Mouse (Mus musculus) embryonic facial prominence, embryonic 10.5 days (tissue): Measurements from ENCODE around the gene Olfr741. TPM values are rescaled to one million over a fixed set of nuclear protein-coding genes. Genes with fewer than 3 reads are reported as not detected.

Experiments
- DNase-seq: peaks from one replicate; pipeline ENCODE4 v3.0.0-alpha.2; 2017; ENCODE audit warnings: low spot score
- H3K27ac ChIP-seq: fragments of 300-500 bp; sonication (generic); replicated peaks from 2 replicates; pipeline ENCODE4 v1.5.1; 2016; ENCODE audit warnings: mild to moderate bottlenecking
- H3K27me3 ChIP-seq: fragments of 300-500 bp; sonication (generic); replicated peaks from 2 replicates; pipeline ENCODE4 v1.6.1; 2016; ENCODE audit warnings: low read depth, mild to moderate bottlenecking; ENCODE audit not compliant: poor library complexity, severe bottlenecking
- H3K36me3 ChIP-seq: fragments of 300-500 bp; sonication (generic); replicated peaks from 2 replicates; pipeline ENCODE4 v1.6.1; 2016; ENCODE audit warnings: mild to moderate bottlenecking, moderate library complexity
- H3K4me1 ChIP-seq: fragments of 300-500 bp; sonication (generic); 2 replicates; pipeline ENCODE4 v1.6.1; 2016
- H3K4me3 ChIP-seq: fragments of 300-500 bp; sonication (generic); 2 replicates; pipeline ENCODE4 v1.5.1; 2016; ENCODE audit warnings: mild to moderate bottlenecking, moderate library complexity
- H3K9me3 ChIP-seq: fragments of 300-500 bp; sonication (generic); 2 replicates; pipeline ENCODE4 v1.6.1; 2016; ENCODE audit warnings: mild to moderate bottlenecking
- WGBS: fragments of 180-500 bp; shearing (Covaris S2); methylation state at CpG from one replicate; pipeline ENCODE4 v1.1.7; 2016; 5-methylcytosine and 5-hydroxymethylcytosine counted together
- polyA plus RNA-seq: library from polyadenylated mRNA; unstranded; fragments of >200 nt; fragmentation: Nextera tagmentation; extraction: Ambion mirVana; gene quantifications from 2 replicates; pipeline ENCODE4 v1.2.1, GENCODE M21; 2016

Olfr741 gene
- not detected in 2 replicates for polyA plus RNA-seq

- 77% methylated on average over 2 of the region's 2 CpGs for WGBS
- Histone ChIP-seq H3K36me3 (no peaks in the 10 kb centered on the region), H3K27me3 (no peaks in the 10 kb centered on the region), H3K4me1 (no peaks in the 10 kb centered on the region), H3K27ac (no peak within 1 kb of the TSS), H3K9me3 (no peaks in the 10 kb centered on the region), H3K4me3 (no peak within 1 kb of the TSS)
- no peak for DNase-seq
Observed at GRCm38 (mm10) chr14:50472438-50472837, at the start of gene Olfr741. Gene Olfr741, plus strand, starts transcription at chr14:50472738.

DNA sequence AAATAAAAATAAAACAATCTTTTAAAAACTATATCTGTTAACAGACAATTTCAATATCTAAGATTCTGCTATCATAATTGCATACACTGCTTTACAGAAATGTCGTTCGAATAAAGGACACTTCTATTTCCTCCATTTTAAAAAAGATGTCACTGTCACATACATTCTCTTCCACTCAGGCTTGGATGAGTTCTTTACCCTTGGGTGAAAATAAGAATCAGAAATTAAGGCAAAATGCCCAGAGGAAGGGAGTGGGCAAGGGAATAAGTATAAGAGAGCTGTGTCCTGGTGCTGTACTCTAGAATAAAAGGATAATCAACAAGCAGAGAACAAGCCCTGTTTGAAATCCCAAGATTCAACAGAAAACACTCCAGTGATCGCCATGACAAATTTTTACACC, 27.3 kb upstream of the Olfr741 start, which contains the start of gene Olfr740:
Gene Olfr740, plus strand, starts transcription at position 301 of the 400 bp plus-strand sequence.
- no peaks in the 10 kb centered on the region for H3K36me3 ChIP-seq
- no peak within 1 kb of the TSS for H3K27ac ChIP-seq
- H3K4me3 ChIP-seq = no peak within 1 kb of the TSS
- 83% methylated on average over 3 of the region's 3 CpGs for WGBS
- H3K27me3 ChIP-seq = no peaks in the 10 kb centered on the region
- H3K4me1 ChIP-seq = no peaks in the 10 kb centered on the region
- no peak for DNase-seq
- H3K9me3 ChIP-seq = no peaks in the 10 kb centered on the region

GRCm38 (mm10) chr14:50478406-50478805, 5.9 kb downstream of the Olfr741 start:
- H3K9me3 ChIP-seq = peaks cover 5% of the 10 kb centered on the region; the same call in 1 of the 2 replicates
- H3K36me3 ChIP-seq = no peaks in the 10 kb centered on the region
- H3K27ac ChIP-seq = no peak overlapping the region
- WGBS = 81% methylated on average over 2 of the region's 2 CpGs
- no peak overlapping the region for H3K4me3 ChIP-seq
- DNase-seq = no peak
- H3K4me1 ChIP-seq = no peaks in the 10 kb centered on the region
- H3K27me3 ChIP-seq = no peaks in the 10 kb centered on the region

DNA sequence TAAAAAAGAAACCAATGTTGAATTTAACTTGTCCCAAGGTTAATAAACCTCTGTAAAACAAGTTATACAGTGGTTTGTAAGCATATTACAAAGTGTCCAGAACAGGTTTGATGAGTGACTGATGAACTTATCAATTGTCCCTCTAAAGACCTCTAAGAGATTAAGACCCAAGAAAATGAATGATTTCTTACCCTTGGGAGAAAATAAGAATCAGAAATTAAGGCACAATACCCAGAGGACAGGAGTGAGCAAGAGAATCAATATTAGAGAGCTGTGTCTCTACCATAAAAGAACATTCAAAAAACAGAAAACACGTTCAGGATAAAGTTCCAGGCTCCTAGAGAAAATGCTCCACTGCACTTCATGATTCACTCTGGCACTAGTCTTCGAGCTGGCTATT, 30.8 kb downstream of the Olfr741 start, which contains the start of gene Olfr742:
Gene Olfr742, plus strand, starts transcription at position 301 of the 400 bp plus-strand sequence.
- no peaks in the 10 kb centered on the region for H3K9me3 ChIP-seq
- H3K4me3 ChIP-seq = no peak within 1 kb of the TSS
- no peak for DNase-seq
- H3K4me1 ChIP-seq = no peaks in the 10 kb centered on the region
- no peaks in the 10 kb centered on the region for H3K36me3 ChIP-seq
- WGBS = 69% methylated on average over 2 of the region's 2 CpGs
- no peak within 1 kb of the TSS for H3K27ac ChIP-seq
- no peaks in the 10 kb centered on the region for H3K27me3 ChIP-seq

GRCm38 (mm10) chr14:50521539-50521938, 49.0 kb downstream of the Olfr741 start, which contains the start of gene Olfr743:
Gene Olfr743, plus strand, starts transcription at chr14:50521839.
- Histone ChIP-seq H3K27ac (no peak within 1 kb of the TSS), H3K27me3 (no peaks in the 10 kb centered on the region), H3K36me3 (no peaks in the 10 kb centered on the region), H3K4me3 (no peak within 1 kb of the TSS), H3K4me1 (no peaks in the 10 kb centered on the region), H3K9me3 (peaks cover 3% of the 10 kb centered on the region; the same call in 1 of the 2 replicates)
- DNase-seq = no peak

Other genes with a start within 250 kb of the Olfr741 start
- gene Olfr731, start 230.9 kb upstream of the Olfr741 start, polyA plus RNA-seq = not detected in 2 replicates
- not detected in 2 replicates for gene Olfr732, start 188.5 kb upstream of the Olfr741 start, polyA plus RNA-seq
- not detected in 2 replicates for gene Olfr733, start 171.2 kb upstream of the Olfr741 start, polyA plus RNA-seq
- not detected in 2 replicates for gene Olfr734, start 146.0 kb upstream of the Olfr741 start, polyA plus RNA-seq
- gene Olfr735, start 123.9 kb upstream of the Olfr741 start, polyA plus RNA-seq = not detected in 2 replicates
- not detected in 2 replicates for gene Tlr11, start 114.8 kb upstream of the Olfr741 start, polyA plus RNA-seq
- not detected in 2 replicates for gene Olfr736, start 91.6 kb upstream of the Olfr741 start, polyA plus RNA-seq
- not detected in 2 replicates for gene Olfr738, start 65.2 kb upstream of the Olfr741 start, polyA plus RNA-seq
- not detected in 2 replicates for gene Olfr739, start 54.1 kb upstream of the Olfr741 start, polyA plus RNA-seq
- not detected in 2 replicates for gene Olfr740, start 27.2 kb upstream of the Olfr741 start, polyA plus RNA-seq
- not detected in 2 replicates for gene Olfr742, start 30.9 kb downstream of the Olfr741 start, polyA plus RNA-seq
- not detected in 2 replicates for gene Olfr743, start 49.1 kb downstream of the Olfr741 start, polyA plus RNA-seq
- not detected in 2 replicates for gene Olfr744, start 142.1 kb downstream of the Olfr741 start, polyA plus RNA-seq
- not detected in 2 replicates for gene Olfr745, start 166.7 kb downstream of the Olfr741 start, polyA plus RNA-seq
- not detected in 2 replicates for gene Olfr746, start 174.3 kb downstream of the Olfr741 start, polyA plus RNA-seq
- gene Olfr747, start 220.5 kb downstream of the Olfr741 start, polyA plus RNA-seq = not detected in 2 replicates
- gene Olfr748, start 234.6 kb downstream of the Olfr741 start, polyA plus RNA-seq = not detected in 2 replicates